Mouse (Mus musculus): ENCODE results near the gene Rbm39. TPM values are rescaled to one million over a fixed set of nuclear protein-coding genes. Genes with fewer than 3 reads are reported as not detected.

Gene Rbm39
- polyA plus RNA-seq, 1 experiment from 2014 or later, result 288 TPM

- TF ChIP-seq CTCF (IDR thresholded peaks at IDR 0.05), result no peak
- CTCF ChIA-PET, result interaction anchor here (1.4 to 2.4 kb wide), 3 partner anchors 13 to 18 kb away, joined by 3 to 7 read pairs (median 3); no protein-coding TSS in a partner anchor
- in situ Hi-C loops (cut with MboI; ENCODE audit: low pct_unique_long_range_greater_than_20kb), result loop anchor here (25.0 kb wide), 2 partner anchors 184 to 309 kb away; partner anchors contain the start of genes Cep250, Eif6 and Fam83c
- DNase-seq (ENCODE audit: low read depth, low spot score) (no peak), ATAC-seq (no peak)
- POLR2A ChIA-PET, result interaction anchor here (0.5 to 0.7 kb wide), 3 partner anchors 18 to 956 kb away, joined by 4 to 7 read pairs (median 7); no protein-coding TSS in a partner anchor
- no peaks in the 10 kb centered on the region for H3K27me3 ChIP-seq
Observed at GRCm38 (mm10) chr2:156146272-156146989, 33.6 kb downstream of the Rbm39 start.

GRCm38 (mm10) chr2:156145486-156146130, 34.4 kb downstream of the Rbm39 start:
- no peaks in the 10 kb centered on the region for H3K27me3 ChIP-seq
- no peak for TF ChIP-seq CTCF (IDR thresholded peaks at IDR 0.05)
- CTCF ChIA-PET, result interaction anchor here (1.5 kb wide), 1 partner anchor 12 kb away, joined by 3 read pairs; no protein-coding TSS in a partner anchor
- ATAC-seq, result no peak
- in situ Hi-C loops (cut with MboI; ENCODE audit: low pct_unique_long_range_greater_than_20kb), result loop anchor here (25.0 kb wide), 2 partner anchors 183 to 308 kb away; partner anchors contain the start of genes Cep250, Eif6 and Fam83c
- POLR2A ChIA-PET, result interaction anchor here (0.6 kb wide), 1 partner anchor 34 kb away, joined by 4 read pairs; the partner anchor contains the start of genes Cpne1 and Rbm12
- no peak for DNase-seq (ENCODE audit: low read depth, low spot score)

- ChIA-PET POLR2A (no interaction called here), CTCF (no interaction called here)
- in situ Hi-C loops (cut with MboI; ENCODE audit: low pct_unique_long_range_greater_than_20kb), result loop anchor here (5.0 to 25.0 kb wide), 3 partner anchors 137 to 307 kb away; partner anchors contain the start of genes 6430550D23Rik, Cep250, Eif6 and Ergic3
- no peaks in the 10 kb centered on the region for H3K27me3 ChIP-seq
- peak; percentile 42 for DNase-seq (ENCODE audit: low read depth, low spot score)
- TF ChIP-seq CTCF (IDR thresholded peaks at IDR 0.05), result peak; percentile 63
- ATAC-seq, result peak; percentile 86
Observed at GRCm38 (mm10) chr2:156143953-156144724, 35.9 kb downstream of the Rbm39 start, which contains the start of the genes Romo1 and Nfs1. Gene Romo1, plus strand, starts transcription at chr2:156144039. Gene Nfs1, minus strand, starts transcription at chr2:156144186.

- ChIA-PET POLR2A (no interaction called here), CTCF (interaction anchor here (0.9 kb wide), 1 partner anchor 12 kb away, joined by 3 read pairs; no protein-coding TSS in a partner anchor)
- DNase-seq (ENCODE audit: low read depth, low spot score) (no peak), ATAC-seq (no peak)
- TF ChIP-seq CTCF (IDR thresholded peaks at IDR 0.05), result no peak
- H3K27me3 ChIP-seq, result no peaks in the 10 kb centered on the region
- in situ Hi-C loops (cut with MboI; ENCODE audit: low pct_unique_long_range_greater_than_20kb), result loop anchor here (5.0 to 25.0 kb wide), 3 partner anchors 136 to 306 kb away; partner anchors contain the start of genes 6430550D23Rik, Cep250, Eif6 and Ergic3
Observed at GRCm38 (mm10) chr2:156143367-156143766, 36.7 kb downstream of the Rbm39 start.

- in situ Hi-C loops (cut with MboI; ENCODE audit: low pct_unique_long_range_greater_than_20kb), result loop anchor here (5.0 to 25.0 kb wide), 3 partner anchors 136 to 306 kb away; partner anchors contain the start of genes 6430550D23Rik, Cep250, Eif6 and Ergic3
- ChIA-PET POLR2A (no interaction called here), CTCF (interaction anchor here (0.9 kb wide), 1 partner anchor 11 kb away, joined by 3 read pairs; no protein-coding TSS in a partner anchor)
- ATAC-seq (no peak), DNase-seq (ENCODE audit: low read depth, low spot score) (no peak)
- no peaks in the 10 kb centered on the region for H3K27me3 ChIP-seq
- peak; percentile 61 for TF ChIP-seq CTCF (IDR thresholded peaks at IDR 0.05)
Observed at GRCm38 (mm10) chr2:156142820-156143219, 37.2 kb downstream of the Rbm39 start.

GRCm38 (mm10) chr2:156135695-156136094, 44.3 kb downstream of the Rbm39 start:
- H3K27me3 ChIP-seq, result no peaks in the 10 kb centered on the region
- CTCF ChIA-PET, result interaction anchor here (0.8 kb wide), 1 partner anchor 9 kb away, joined by 3 read pairs; the partner anchor contains the start of gene Gm28036
- DNase-seq (ENCODE audit: low read depth, low spot score) (no peak), ATAC-seq (no peak)
- in situ Hi-C loops (cut with MboI; ENCODE audit: low pct_unique_long_range_greater_than_20kb), result loop anchor here (25.0 kb wide), 2 partner anchors 173 to 298 kb away; partner anchors contain the start of genes Cep250, Eif6 and Fam83c
- POLR2A ChIA-PET, result no interaction called here
- peak; percentile 51 for TF ChIP-seq CTCF (IDR thresholded peaks at IDR 0.05)

- POLR2A ChIA-PET, result interaction anchor here (0.5 kb wide), 1 partner anchor 22 kb away, joined by 4 read pairs; the partner anchor contains the start of genes Cpne1 and Rbm12
- TF ChIP-seq CTCF (IDR thresholded peaks at IDR 0.05), result no peak
- ATAC-seq (no peak), DNase-seq (ENCODE audit: low read depth, low spot score) (no peak)
- CTCF ChIA-PET, result interaction anchor here (0.7 kb wide), 1 partner anchor 12 kb away, joined by 3 read pairs; no protein-coding TSS in a partner anchor
- in situ Hi-C loops (cut with MboI; ENCODE audit: low pct_unique_long_range_greater_than_20kb), result loop anchor here (25.0 kb wide), 2 partner anchors 172 to 297 kb away; partner anchors contain the start of genes Cep250, Eif6 and Fam83c
- H3K27me3 ChIP-seq, result no peaks in the 10 kb centered on the region
Observed at GRCm38 (mm10) chr2:156134161-156134560, 45.9 kb downstream of the Rbm39 start.

- ChIA-PET CTCF (interaction anchor here (1.2 to 1.5 kb wide), 2 partner anchors 9 to 13 kb away, joined by 3 read pairs; no protein-coding TSS in a partner anchor), POLR2A (no interaction called here)
- no peaks in the 10 kb centered on the region for H3K27me3 ChIP-seq
- ATAC-seq, result no peak
- in situ Hi-C loops (cut with MboI; ENCODE audit: low pct_unique_long_range_greater_than_20kb), result loop anchor here (25.0 kb wide), 2 partner anchors 165 to 290 kb away; partner anchors contain the start of genes Cep250, Eif6 and Fam83c
- DNase-seq (ENCODE audit: low read depth, low spot score), result no peak
- no peak for TF ChIP-seq CTCF (IDR thresholded peaks at IDR 0.05)
Observed at GRCm38 (mm10) chr2:156126992-156127391, 53.0 kb downstream of the Rbm39 start, which contains the start of gene Gm28036. Gene Gm28036, minus strand, starts transcription at chr2:156127092.

- ChIA-PET CTCF (interaction anchor here (1.0 kb wide), 1 partner anchor 16 kb away, joined by 3 read pairs; no protein-coding TSS in a partner anchor), POLR2A (no interaction called here)
- H3K27me3 ChIP-seq, result no peaks in the 10 kb centered on the region
- DNase-seq (ENCODE audit: low read depth, low spot score) (no peak), ATAC-seq (no peak)
- in situ Hi-C loops (cut with MboI; ENCODE audit: low pct_unique_long_range_greater_than_20kb), result no loop called here
- no peak for TF ChIP-seq CTCF (IDR thresholded peaks at IDR 0.05)
Observed at GRCm38 (mm10) chr2:156123731-156124130, 56.3 kb downstream of the Rbm39 start.

Measured in Patski (cell line).